Mouse (Mus musculus): ENCODE results near the gene Simc1. TPM values are rescaled to one million over a fixed set of nuclear protein-coding genes. Genes with fewer than 3 reads are reported as not detected.

Gene Simc1
- 2.8 and 4.6 TPM in 2 replicates for polyA plus RNA-seq (2012; rRNA removed)

GRCm38 (mm10) chr13:54503604-54504521 is at the start of gene Simc1:
Gene Simc1 (plus strand): TSS chr13:54503779.

GRCm38 (mm10) chr13:54468098-54469011 is 35.2 kb upstream of the Simc1 start, which contains the start of gene Thoc3:
Gene Thoc3 (minus strand): TSS chr13:54468849.

GRCm38 (mm10) chr13:54565201-54565581 is 61.6 kb downstream of the Simc1 start, which contains the start of gene 4833439L19Rik:
Gene 4833439L19Rik (minus strand): TSS chr13:54565435.

GRCm38 (mm10) chr13:54574854-54575481 is 71.4 kb downstream of the Simc1 start, which contains the start of gene Arl10:
Gene Arl10 (plus strand): TSS chr13:54575015.

GRCm38 (mm10) chr13:54589996-54590951 is 86.7 kb downstream of the Simc1 start, which contains the start of the genes Nop16 and Higd2a:
Gene Nop16 (minus strand): TSS chr13:54590090.
Gene Higd2a (plus strand): TSS chr13:54590207.

Other genes starting within 250 kb of the Simc1 start
- gene Cplx2, start 132.4 kb upstream of the Simc1 start, polyA plus RNA-seq (2012; rRNA removed): 7.5 and 9.3 TPM in 2 replicates
- 30.3 and 38.6 TPM in 2 replicates for gene Thoc3, start 34.9 kb upstream of the Simc1 start, polyA plus RNA-seq (2012; rRNA removed)
- 143 and 174 TPM in 2 replicates for gene 4833439L19Rik, start 61.7 kb downstream of the Simc1 start, polyA plus RNA-seq (2012; rRNA removed)
- gene Arl10, start 71.2 kb downstream of the Simc1 start, polyA plus RNA-seq (2012; rRNA removed): 29.1 and 31.1 TPM in 2 replicates
- 6.7 and 9.2 TPM in 2 replicates for gene Nop16, start 86.3 kb downstream of the Simc1 start, polyA plus RNA-seq (2012; rRNA removed)
- gene Higd2a, start 86.4 kb downstream of the Simc1 start, polyA plus RNA-seq (2012; rRNA removed): 270 and 271 TPM in 2 replicates
- 124 and 148 TPM in 2 replicates for gene Cltb, start 107.6 kb downstream of the Simc1 start, polyA plus RNA-seq (2012; rRNA removed)
- 18.1 and 20.7 TPM in 2 replicates for gene Faf2, start 118.0 kb downstream of the Simc1 start, polyA plus RNA-seq (2012; rRNA removed)
- gene Rnf44, start 190.1 kb downstream of the Simc1 start, polyA plus RNA-seq (2012; rRNA removed): 362 and 376 TPM in 2 replicates
- 295 and 365 TPM in 2 replicates for gene Cdhr2, start 197.7 kb downstream of the Simc1 start, polyA plus RNA-seq (2012; rRNA removed)
- gene Gprin1, start 246.1 kb downstream of the Simc1 start, polyA plus RNA-seq (2012; rRNA removed): 0.62 and 0.85 TPM in 2 replicates